Mouse (Mus musculus) kidney, postnatal 10 days (tissue): Measurements from ENCODE around the gene 9130213A22Rik.
A peak's percentile ranks its signal among the peaks of the same experiment; 100 is the strongest.

Experiments used
- DNase-seq: peaks from one replicate; pipeline ENCODE4 v3.0.0; 2021; ENCODE audit warnings: mixed read lengths

9130213A22Rik gene

GRCm38 (mm10) chr11:69091566-69092385 is 30.6 kb downstream of the 9130213A22Rik start:
- no peak for DNase-seq

GRCm38 (mm10) chr11:69090367-69090766 is 32.0 kb downstream of the 9130213A22Rik start:
- no peak for DNase-seq

- peak; percentile 45 for DNase-seq
Observed at GRCm38 (mm10) chr11:69089616-69090290, 32.6 kb downstream of the 9130213A22Rik start.

- peak; percentile 53 for DNase-seq
Observed at GRCm38 (mm10) chr11:69088856-69089615, 33.4 kb downstream of the 9130213A22Rik start.

GRCm38 (mm10) chr11:69088103-69088855 is 34.1 kb downstream of the 9130213A22Rik start, which contains the start of gene Vamp2:
Vamp2 (plus strand) TSS chr11:69088490.
- peak; percentile 96 for DNase-seq

GRCm38 (mm10) chr11:69087597-69087996 is 34.8 kb downstream of the 9130213A22Rik start:
- peak; percentile 8 for DNase-seq

GRCm38 (mm10) chr11:69087082-69087481 is 35.3 kb downstream of the 9130213A22Rik start:
- peak; percentile 62 for DNase-seq

GRCm38 (mm10) chr11:69086390-69086789 is 36.0 kb downstream of the 9130213A22Rik start:
- DNase-seq, result peak; percentile 11

- DNase-seq, result peak; percentile 7
Observed at GRCm38 (mm10) chr11:69085608-69086007, 36.8 kb downstream of the 9130213A22Rik start.

GRCm38 (mm10) chr11:69081613-69082012 is 40.8 kb downstream of the 9130213A22Rik start:
- no peak for DNase-seq

GRCm38 (mm10) chr11:69080855-69081222 is 41.5 kb downstream of the 9130213A22Rik start:
- DNase-seq, result no peak

- DNase-seq, result no peak
Observed at GRCm38 (mm10) chr11:69080102-69080854, 42.1 kb downstream of the 9130213A22Rik start.

GRCm38 (mm10) chr11:69078805-69079438 is 43.5 kb downstream of the 9130213A22Rik start:
- no peak for DNase-seq

GRCm38 (mm10) chr11:69078041-69078440 is 44.3 kb downstream of the 9130213A22Rik start:
- DNase-seq, result no peak

- DNase-seq, result no peak
Observed at GRCm38 (mm10) chr11:69077316-69077715, 45.1 kb downstream of the 9130213A22Rik start.

- DNase-seq, result no peak
Observed at GRCm38 (mm10) chr11:69076572-69076971, 45.8 kb downstream of the 9130213A22Rik start.

GRCm38 (mm10) chr11:69075764-69076479 is 46.5 kb downstream of the 9130213A22Rik start:
- DNase-seq, result no peak

- DNase-seq, result no peak
Observed at GRCm38 (mm10) chr11:69074776-69075069, 47.7 kb downstream of the 9130213A22Rik start.

- DNase-seq, result no peak
Observed at GRCm38 (mm10) chr11:69073951-69074775, 48.2 kb downstream of the 9130213A22Rik start.
